Mouse (Mus musculus): ENCODE data around the gene 2310034G01Rik. TPM values are rescaled to one million over a fixed set of nuclear protein-coding genes. Genes with fewer than 3 reads are reported as not detected.

The 2310034G01Rik gene
- polyA plus RNA-seq, 1 experiment from 2014 or later = 2.4 TPM

GRCm38 (mm10) chr19:46395109-46396009, 45.3 kb upstream of the 2310034G01Rik start, which contains the start of gene Actr1a:
Actr1a (minus strand) TSS chr19:46395748.
- H3K4me2 ChIP-seq (ENCODE audit: low read depth) = peak within 1 kb of the TSS; percentile 86
- ATAC-seq (ENCODE audit: insufficient read depth, low FRiP score, low TSS enrichment) (peak; percentile 94), DNase-seq (ENCODE audit: low spot score) (peak; percentile 99)
- peak within 1 kb of the TSS; percentile 89 for H3K4me3 ChIP-seq (ENCODE audit: low read depth, low read length)
- H3K9ac ChIP-seq (ENCODE audit: low read length) = peak within 1 kb of the TSS; percentile 86
- H3K9me3 ChIP-seq (ENCODE audit: control insufficient read depth, low read length) = no peaks in the 10 kb centered on the region
- under 1% methylated on average over 51 of the region's 51 CpGs for WGBS
- peak within 1 kb of the TSS; percentile 68; the same call in 1 of the 2 replicates for H3K27ac ChIP-seq (ENCODE audit: low read depth, low read length)
- peaks cover 18% of the 10 kb centered on the region for H3K4me1 ChIP-seq (ENCODE audit: control insufficient read depth, insufficient read depth, low read length)
- no peaks in the 10 kb centered on the region for H3K36me3 ChIP-seq (ENCODE audit: control insufficient read depth, insufficient read depth, low read length)
- H3K27me3 ChIP-seq (ENCODE audit: control insufficient read depth, insufficient read depth, low read length) = no peaks in the 10 kb centered on the region

GRCm38 (mm10) chr19:46394712-46395108, 44.6 kb upstream of the 2310034G01Rik start:
- ATAC-seq (ENCODE audit: insufficient read depth, low FRiP score, low TSS enrichment) (no peak), DNase-seq (ENCODE audit: low spot score) (no peak)
- WGBS = 9% methylated on average over 10 of the region's 10 CpGs
- no peaks in the 10 kb centered on the region for H3K27me3 ChIP-seq (ENCODE audit: control insufficient read depth, insufficient read depth, low read length)
- H3K4me3 ChIP-seq (ENCODE audit: low read depth, low read length) = peak overlapping the region; percentile 89
- peak overlapping the region; percentile 86 for H3K4me2 ChIP-seq (ENCODE audit: low read depth)
- peak overlapping the region; percentile 49 for H3K9ac ChIP-seq (ENCODE audit: low read length)
- peaks cover 18% of the 10 kb centered on the region for H3K4me1 ChIP-seq (ENCODE audit: control insufficient read depth, insufficient read depth, low read length)
- H3K36me3 ChIP-seq (ENCODE audit: control insufficient read depth, insufficient read depth, low read length) = no peaks in the 10 kb centered on the region
- H3K27ac ChIP-seq (ENCODE audit: low read depth, low read length) = no peak overlapping the region
- no peaks in the 10 kb centered on the region for H3K9me3 ChIP-seq (ENCODE audit: control insufficient read depth, low read length)

GRCm38 (mm10) chr19:46392018-46392417, 41.9 kb upstream of the 2310034G01Rik start:
- no peak for ATAC-seq (ENCODE audit: insufficient read depth, low FRiP score, low TSS enrichment)
- DNase-seq (ENCODE audit: low spot score) = peak; percentile 56
- Histone ChIP-seq H3K27me3 (ENCODE audit: control insufficient read depth, insufficient read depth, low read length) (no peaks in the 10 kb centered on the region), H3K9me3 (ENCODE audit: control insufficient read depth, low read length) (no peaks in the 10 kb centered on the region), H3K4me1 (ENCODE audit: control insufficient read depth, insufficient read depth, low read length) (peaks cover 8% of the 10 kb centered on the region), H3K27ac (ENCODE audit: low read depth, low read length) (no peak overlapping the region), H3K9ac (ENCODE audit: low read length) (no peak overlapping the region), H3K4me3 (ENCODE audit: low read depth, low read length) (no peak overlapping the region), H3K4me2 (ENCODE audit: low read depth) (no peak overlapping the region), H3K36me3 (ENCODE audit: control insufficient read depth, insufficient read depth, low read length) (no peaks in the 10 kb centered on the region)
- WGBS = 33% methylated on average over 4 of the region's 4 CpGs

- ATAC-seq (ENCODE audit: insufficient read depth, low FRiP score, low TSS enrichment) = no peak
- WGBS = 86% methylated on average over 5 of the region's 5 CpGs
Observed at GRCm38 (mm10) chr19:46389872-46390271, 39.8 kb upstream of the 2310034G01Rik start.

GRCm38 (mm10) chr19:46382275-46382674, 32.2 kb upstream of the 2310034G01Rik start:
- peaks cover 35% of the 10 kb centered on the region for H3K36me3 ChIP-seq (ENCODE audit: control insufficient read depth, insufficient read depth, low read length)

More at GRCm38 (mm10) chr19:46389872-46390271, 39.8 kb upstream of the 2310034G01Rik start:
- Histone ChIP-seq H3K4me2 (ENCODE audit: low read depth) (no peak overlapping the region), H3K4me3 (ENCODE audit: low read depth, low read length) (no peak overlapping the region), H3K9me3 (ENCODE audit: control insufficient read depth, low read length) (no peaks in the 10 kb centered on the region), H3K36me3 (ENCODE audit: control insufficient read depth, insufficient read depth, low read length) (peaks cover under 1% of the 10 kb centered on the region; the same call in 1 of the 2 replicates), H3K27ac (ENCODE audit: low read depth, low read length) (no peak overlapping the region), H3K27me3 (ENCODE audit: control insufficient read depth, insufficient read depth, low read length) (no peaks in the 10 kb centered on the region), H3K4me1 (ENCODE audit: control insufficient read depth, insufficient read depth, low read length) (peaks cover 8% of the 10 kb centered on the region), H3K9ac (ENCODE audit: low read length) (no peak overlapping the region)
- DNase-seq (ENCODE audit: low spot score) = no peak

GRCm38 (mm10) chr19:46375891-46376290, 25.8 kb upstream of the 2310034G01Rik start:
- 76% methylated on average over 4 of the region's 4 CpGs for WGBS
- Histone ChIP-seq H3K27me3 (ENCODE audit: control insufficient read depth, insufficient read depth, low read length) (no peaks in the 10 kb centered on the region), H3K9ac (ENCODE audit: low read length) (no peak overlapping the region), H3K9me3 (ENCODE audit: control insufficient read depth, low read length) (no peaks in the 10 kb centered on the region), H3K27ac (ENCODE audit: low read depth, low read length) (no peak overlapping the region), H3K4me2 (ENCODE audit: low read depth) (no peak overlapping the region), H3K4me1 (ENCODE audit: control insufficient read depth, insufficient read depth, low read length) (no peaks in the 10 kb centered on the region), H3K4me3 (ENCODE audit: low read depth, low read length) (no peak overlapping the region), H3K36me3 (ENCODE audit: control insufficient read depth, insufficient read depth, low read length) (peaks cover 11% of the 10 kb centered on the region)
- DNase-seq (ENCODE audit: low spot score) = no peak
- ATAC-seq (ENCODE audit: insufficient read depth, low FRiP score, low TSS enrichment) = no peak

More at GRCm38 (mm10) chr19:46382275-46382674, 32.2 kb upstream of the 2310034G01Rik start:
- Histone ChIP-seq H3K27ac (ENCODE audit: low read depth, low read length) (no peak overlapping the region), H3K9me3 (ENCODE audit: control insufficient read depth, low read length) (no peaks in the 10 kb centered on the region), H3K27me3 (ENCODE audit: control insufficient read depth, insufficient read depth, low read length) (no peaks in the 10 kb centered on the region), H3K4me3 (ENCODE audit: low read depth, low read length) (no peak overlapping the region), H3K9ac (ENCODE audit: low read length) (no peak overlapping the region), H3K4me1 (ENCODE audit: control insufficient read depth, insufficient read depth, low read length) (no peaks in the 10 kb centered on the region), H3K4me2 (ENCODE audit: low read depth) (no peak overlapping the region)
- ATAC-seq (ENCODE audit: insufficient read depth, low FRiP score, low TSS enrichment) = no peak
- no peak for DNase-seq (ENCODE audit: low spot score)
- 89% methylated on average over 9 of the region's 9 CpGs for WGBS

- DNase-seq (ENCODE audit: low spot score) = no peak
- 76% methylated on average over 5 of the region's 5 CpGs for WGBS
- peaks cover 9% of the 10 kb centered on the region for H3K36me3 ChIP-seq (ENCODE audit: control insufficient read depth, insufficient read depth, low read length)
Observed at GRCm38 (mm10) chr19:46375489-46375888, 25.4 kb upstream of the 2310034G01Rik start.

GRCm38 (mm10) chr19:46374477-46375088, 24.5 kb upstream of the 2310034G01Rik start:
- H3K27ac ChIP-seq (ENCODE audit: low read depth, low read length) = no peak overlapping the region
- H3K4me1 ChIP-seq (ENCODE audit: control insufficient read depth, insufficient read depth, low read length) = no peaks in the 10 kb centered on the region
- no peak overlapping the region for H3K4me2 ChIP-seq (ENCODE audit: low read depth)
- H3K36me3 ChIP-seq (ENCODE audit: control insufficient read depth, insufficient read depth, low read length) = peaks cover 6% of the 10 kb centered on the region
- 50% methylated on average over 21 of the region's 21 CpGs for WGBS
- H3K4me3 ChIP-seq (ENCODE audit: low read depth, low read length) = no peak overlapping the region
- no peaks in the 10 kb centered on the region for H3K27me3 ChIP-seq (ENCODE audit: control insufficient read depth, insufficient read depth, low read length)
- DNase-seq (ENCODE audit: low spot score) = no peak
- H3K9ac ChIP-seq (ENCODE audit: low read length) = no peak overlapping the region
- no peaks in the 10 kb centered on the region for H3K9me3 ChIP-seq (ENCODE audit: control insufficient read depth, low read length)
- no peak for ATAC-seq (ENCODE audit: insufficient read depth, low FRiP score, low TSS enrichment)

More at GRCm38 (mm10) chr19:46375489-46375888, 25.4 kb upstream of the 2310034G01Rik start:
- H3K9ac ChIP-seq (ENCODE audit: low read length) = no peak overlapping the region
- H3K4me3 ChIP-seq (ENCODE audit: low read depth, low read length) = no peak overlapping the region
- H3K4me1 ChIP-seq (ENCODE audit: control insufficient read depth, insufficient read depth, low read length) = no peaks in the 10 kb centered on the region
- no peaks in the 10 kb centered on the region for H3K9me3 ChIP-seq (ENCODE audit: control insufficient read depth, low read length)
- H3K27me3 ChIP-seq (ENCODE audit: control insufficient read depth, insufficient read depth, low read length) = no peaks in the 10 kb centered on the region
- H3K27ac ChIP-seq (ENCODE audit: low read depth, low read length) = no peak overlapping the region
- no peak for ATAC-seq (ENCODE audit: insufficient read depth, low FRiP score, low TSS enrichment)
- no peak overlapping the region for H3K4me2 ChIP-seq (ENCODE audit: low read depth)
